Mouse (Mus musculus) hindbrain, embryonic 16.5 days (tissue): ENCODE measurements around the gene Mvb12b. TPM values are rescaled to one million over a fixed set of nuclear protein-coding genes. Genes with fewer than 3 reads are reported as not detected.
A peak's percentile ranks its signal among the peaks of the same experiment; 100 is the strongest.

Source experiments
- ATAC-seq: fragments of 200-750 bp; cut with Nextera tagmentation; 2 replicates; pipeline ENCODE4 v1.8.0; 2017; ENCODE audit warnings: moderate TSS enrichment, moderate library complexity
- H3K27ac ChIP-seq: fragments of 300-500 bp; sonication (generic); 2 replicates; pipeline ENCODE4 v1.5.1; 2014; ENCODE audit warnings: low read depth, mild to moderate bottlenecking, control low read depth, low read length, moderate library complexity
- H3K27me3 ChIP-seq: fragments of 300-500 bp; sonication (generic); replicated peaks from 2 replicates; pipeline ENCODE4 v1.6.1; 2014; ENCODE audit warnings: low read length; ENCODE audit not compliant: control insufficient read depth, insufficient read depth
- H3K36me3 ChIP-seq: fragments of 300-500 bp; sonication (generic); 2 replicates; pipeline ENCODE4 v1.6.1; 2014; ENCODE audit warnings: mild to moderate bottlenecking, low read length, moderate library complexity, mixed read lengths; ENCODE audit not compliant: control insufficient read depth, insufficient read depth
- H3K4me1 ChIP-seq: fragments of 300-500 bp; sonication (generic); 2 replicates; pipeline ENCODE4 v1.6.1; 2014; ENCODE audit warnings: low read depth, low read length; ENCODE audit not compliant: control insufficient read depth, insufficient read depth
- H3K4me2 ChIP-seq: fragments of 300-500 bp; sonication (generic); 2 replicates; pipeline ENCODE4 v1.6.1; 2014; ENCODE audit warnings: mild to moderate bottlenecking, low read length, control low read depth, moderate library complexity
- H3K4me3 ChIP-seq: fragments of 300-500 bp; sonication (generic); 2 replicates; pipeline ENCODE4 v1.5.1; 2014; ENCODE audit warnings: mild to moderate bottlenecking, low read length, control low read depth, moderate library complexity
- H3K9ac ChIP-seq: fragments of 300-500 bp; sonication (generic); 2 replicates; pipeline ENCODE4 v1.6.1; 2014; ENCODE audit warnings: low read depth, mild to moderate bottlenecking, control low read depth, low read length, moderate library complexity
- H3K9me3 ChIP-seq: fragments of 300-500 bp; sonication (generic); 2 replicates; pipeline ENCODE4 v1.6.1; 2014; ENCODE audit warnings: mild to moderate bottlenecking, low read length, moderate library complexity; ENCODE audit not compliant: control insufficient read depth
- WGBS: fragments of 180-500 bp; shearing (Covaris S2); extraction: QIAGEN DNeasy Blood & Tissue Kit; methylation state at CpG from one replicate; pipeline ENCODE4 v1.1.7; 2014; 5-methylcytosine and 5-hydroxymethylcytosine counted together
- polyA plus RNA-seq: library from polyadenylated mRNA; unstranded; fragments of >200 nt; fragmentation: Nextera tagmentation; extraction: Ambion mirVana; gene quantifications from 2 replicates; pipeline ENCODE4 v1.2.1, GENCODE M21; 2015

Mvb12b gene
- polyA plus RNA-seq, 1 experiment from 2014 or later = 46.5 TPM

GRCm38 (mm10) chr2:33788131-33788530 is 99.6 kb downstream of the Mvb12b start:
- no peak for ATAC-seq
- no peak overlapping the region for H3K4me3 ChIP-seq
- peak overlapping the region; percentile 74 for H3K27ac ChIP-seq
- H3K4me2 ChIP-seq = no peak overlapping the region
- 36% methylated on average over 13 of the region's 13 CpGs for WGBS
- peak overlapping the region; percentile 17; the same call in 1 of the 2 replicates for H3K9ac ChIP-seq
- H3K36me3 ChIP-seq = 0 out of 2 replicates have a peak, but pooled peaks cover 2% of the 10 kb centered on the region
- H3K4me1 ChIP-seq = peaks cover 37% of the 10 kb centered on the region
- H3K27me3 ChIP-seq = no peaks in the 10 kb centered on the region
- H3K9me3 ChIP-seq = no peaks in the 10 kb centered on the region

- WGBS = 35% methylated on average over 6 of the region's 6 CpGs
- Histone ChIP-seq H3K36me3 (0 out of 2 replicates have a peak, but pooled peaks cover 2% of the 10 kb centered on the region), H3K4me1 (peaks cover 46% of the 10 kb centered on the region), H3K27me3 (no peaks in the 10 kb centered on the region), H3K4me3 (no peak overlapping the region), H3K9me3 (no peaks in the 10 kb centered on the region), H3K9ac (peak overlapping the region; percentile 8; the same call in 1 of the 2 replicates), H3K27ac (peak overlapping the region; percentile 57), H3K4me2 (no peak overlapping the region; the same call in 1 of the 2 replicates)
- ATAC-seq = no peak
Measured at GRCm38 (mm10) chr2:33786064-33786463, 101.7 kb downstream of the Mvb12b start.

GRCm38 (mm10) chr2:33785596-33785995 is 102.2 kb downstream of the Mvb12b start:
- Histone ChIP-seq H3K4me3 (no peak overlapping the region), H3K27ac (peak overlapping the region; percentile 57), H3K9me3 (no peaks in the 10 kb centered on the region), H3K4me2 (peak overlapping the region; percentile 19; the same call in 1 of the 2 replicates), H3K4me1 (peaks cover 43% of the 10 kb centered on the region), H3K36me3 (no peaks in the 10 kb centered on the region), H3K9ac (peak overlapping the region; percentile 38), H3K27me3 (no peaks in the 10 kb centered on the region)
- ATAC-seq = peak; percentile 78
- WGBS = 25% methylated on average over 13 of the region's 13 CpGs

GRCm38 (mm10) chr2:33784721-33785120 is 103.0 kb downstream of the Mvb12b start:
- H3K4me1 ChIP-seq = peaks cover 38% of the 10 kb centered on the region
- WGBS = 52% methylated on average over 1 of the region's 1 CpGs
- H3K27ac ChIP-seq = no peak overlapping the region
- no peaks in the 10 kb centered on the region for H3K9me3 ChIP-seq
- no peaks in the 10 kb centered on the region for H3K36me3 ChIP-seq
- no peak overlapping the region for H3K4me2 ChIP-seq
- H3K9ac ChIP-seq = no peak overlapping the region
- H3K4me3 ChIP-seq = no peak overlapping the region
- no peak for ATAC-seq
- H3K27me3 ChIP-seq = no peaks in the 10 kb centered on the region

- Histone ChIP-seq H3K9ac (no peak overlapping the region), H3K9me3 (no peaks in the 10 kb centered on the region), H3K27me3 (no peaks in the 10 kb centered on the region), H3K4me1 (peaks cover 33% of the 10 kb centered on the region), H3K4me3 (no peak overlapping the region), H3K36me3 (no peaks in the 10 kb centered on the region), H3K4me2 (no peak overlapping the region), H3K27ac (peak overlapping the region; percentile 23; the same call in 1 of the 2 replicates)
- no peak for ATAC-seq
- 76% methylated on average over 7 of the region's 7 CpGs for WGBS
Measured at GRCm38 (mm10) chr2:33783419-33783818, 104.3 kb downstream of the Mvb12b start.

GRCm38 (mm10) chr2:33781655-33782400 is 105.9 kb downstream of the Mvb12b start:
- no peak overlapping the region; the same call in 1 of the 2 replicates for H3K27ac ChIP-seq

GRCm38 (mm10) chr2:33778466-33778865 is 109.3 kb downstream of the Mvb12b start:
- no peak overlapping the region for H3K4me3 ChIP-seq
- no peaks in the 10 kb centered on the region for H3K9me3 ChIP-seq
- no peak overlapping the region for H3K9ac ChIP-seq
- no peak overlapping the region for H3K27ac ChIP-seq
- H3K36me3 ChIP-seq = 0 out of 2 replicates have a peak, but pooled peaks cover 5% of the 10 kb centered on the region
- WGBS = 80% methylated on average over 4 of the region's 4 CpGs
- peaks cover 13% of the 10 kb centered on the region for H3K4me1 ChIP-seq
- no peak overlapping the region for H3K4me2 ChIP-seq
- H3K27me3 ChIP-seq = no peaks in the 10 kb centered on the region
- ATAC-seq = no peak

More at GRCm38 (mm10) chr2:33781655-33782400, 105.9 kb downstream of the Mvb12b start:
- Histone ChIP-seq H3K4me3 (no peak overlapping the region), H3K27me3 (no peaks in the 10 kb centered on the region), H3K4me2 (no peak overlapping the region), H3K4me1 (peaks cover 24% of the 10 kb centered on the region), H3K36me3 (0 out of 2 replicates have a peak, but pooled peaks cover 5% of the 10 kb centered on the region), H3K9ac (no peak overlapping the region), H3K9me3 (no peaks in the 10 kb centered on the region)
- no peak for ATAC-seq
- 34% methylated on average over 11 of the region's 11 CpGs for WGBS

GRCm38 (mm10) chr2:33777051-33777450 is 110.7 kb downstream of the Mvb12b start:
- 0 out of 2 replicates have a peak, but pooled peaks cover 5% of the 10 kb centered on the region for H3K36me3 ChIP-seq

GRCm38 (mm10) chr2:33774884-33775283 is 112.9 kb downstream of the Mvb12b start:
- no peak overlapping the region for H3K4me2 ChIP-seq
- WGBS = 81% methylated on average over 2 of the region's 2 CpGs
- H3K27me3 ChIP-seq = no peaks in the 10 kb centered on the region
- no peak overlapping the region for H3K27ac ChIP-seq
- 0 out of 2 replicates have a peak, but pooled peaks cover 5% of the 10 kb centered on the region for H3K36me3 ChIP-seq
- H3K4me1 ChIP-seq = peaks cover 15% of the 10 kb centered on the region
- no peaks in the 10 kb centered on the region for H3K9me3 ChIP-seq
- H3K4me3 ChIP-seq = no peak overlapping the region
- no peak for ATAC-seq
- no peak overlapping the region for H3K9ac ChIP-seq

More at GRCm38 (mm10) chr2:33777051-33777450, 110.7 kb downstream of the Mvb12b start:
- Histone ChIP-seq H3K9me3 (no peaks in the 10 kb centered on the region), H3K4me2 (no peak overlapping the region), H3K4me3 (no peak overlapping the region), H3K4me1 (peaks cover 23% of the 10 kb centered on the region), H3K27me3 (no peaks in the 10 kb centered on the region), H3K9ac (no peak overlapping the region), H3K27ac (no peak overlapping the region)
- 95% methylated on average over 11 of the region's 11 CpGs for WGBS
- ATAC-seq = no peak
